Mouse (Mus musculus): ENCODE results near the gene Tmem52b. TPM values are rescaled to one million over a fixed set of nuclear protein-coding genes. Genes with fewer than 3 reads are reported as not detected.

The Tmem52b gene
- total RNA-seq, 1 experiment from 2014 or later, result not detected

DNA sequence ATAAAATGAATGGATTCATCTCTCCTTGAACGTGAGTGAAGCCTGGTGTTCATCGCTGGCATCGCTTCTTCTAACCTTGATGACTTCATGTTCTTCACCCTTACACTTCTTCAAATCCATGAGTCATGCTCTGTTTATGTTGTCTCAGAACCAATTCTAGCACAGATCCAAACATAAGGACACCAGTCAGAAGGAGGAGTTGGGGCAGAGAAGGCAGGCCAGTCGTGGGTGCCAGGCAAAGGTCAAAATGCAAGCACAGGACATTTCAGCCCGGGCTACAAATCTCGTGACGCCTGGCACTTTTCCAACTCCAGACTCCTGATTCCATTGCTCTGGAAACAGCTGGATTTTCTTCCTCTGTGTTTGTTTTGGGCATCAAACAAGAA, 20.2 kb downstream of the Tmem52b start:
- peak; percentile 90 for DNase-seq

DNA sequence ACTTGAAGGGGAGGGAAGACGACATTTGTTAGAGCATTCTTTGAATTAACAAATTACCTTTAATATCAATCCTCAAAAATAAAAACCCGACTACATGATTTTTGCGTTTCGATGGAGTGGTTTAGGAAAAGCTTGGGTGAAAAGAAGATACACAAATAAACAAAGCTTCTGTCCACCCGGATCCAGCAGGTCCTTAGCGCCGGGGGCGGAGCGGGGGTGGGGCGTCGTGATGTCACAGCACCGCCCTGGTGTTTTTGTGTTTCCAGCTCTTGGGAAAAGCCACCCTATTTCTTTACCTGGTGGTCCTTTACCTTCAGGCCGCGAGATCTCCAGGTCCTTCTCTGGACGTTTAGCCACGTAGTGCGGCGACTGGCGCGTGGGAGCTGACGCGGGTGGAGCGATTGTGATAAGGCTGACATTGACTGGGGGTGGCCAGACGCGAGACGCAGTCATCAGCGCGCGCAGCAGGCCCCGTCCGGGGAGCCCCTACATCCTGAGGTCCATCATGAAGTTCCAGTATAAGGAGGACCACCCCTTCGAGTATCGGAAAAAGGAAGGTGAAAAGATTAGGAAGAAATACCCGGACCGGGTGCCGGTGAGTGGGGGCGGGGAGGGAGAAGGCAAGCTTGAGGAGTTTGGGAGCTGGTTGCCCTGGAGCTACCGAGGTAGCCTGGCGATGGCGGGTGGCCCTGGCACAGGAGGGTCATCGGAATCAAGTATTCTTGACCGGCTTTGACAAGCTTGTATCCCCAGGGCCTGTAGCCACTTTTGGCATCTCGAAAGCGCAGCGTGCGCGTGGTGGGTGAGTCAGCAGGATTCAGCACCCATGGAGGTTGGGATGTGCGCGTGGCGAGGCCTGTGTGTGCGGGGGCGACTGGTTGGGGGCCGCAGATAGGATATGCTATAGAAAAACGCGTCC, 20.8 kb downstream of the Tmem52b start, which contains the start of gene Gabarapl1:
Gene Gabarapl1, plus strand, starts transcription at position 219 of the 919 bp plus-strand sequence.
- DNase-seq, result peak; percentile 92

DNA sequence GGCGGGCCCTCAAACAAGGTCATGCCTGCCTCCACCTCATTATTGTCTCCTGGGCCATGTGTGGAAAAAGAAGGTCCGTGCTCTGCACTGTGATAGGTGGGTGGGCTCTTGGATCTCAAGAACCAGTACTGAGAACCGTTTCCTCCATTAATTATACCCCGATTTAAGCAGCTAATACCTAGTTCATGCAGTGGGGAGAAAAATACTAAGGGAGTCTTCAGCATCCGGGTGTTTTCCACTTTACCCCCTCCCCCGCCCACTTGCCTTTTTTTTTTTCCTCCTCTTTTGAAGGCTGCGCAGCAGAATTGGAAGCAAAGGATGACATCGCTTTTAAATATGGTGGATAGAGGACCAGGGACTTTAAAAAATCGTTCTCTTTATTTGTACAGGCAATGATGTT, 21.7 kb downstream of the Tmem52b start:
- peak; percentile 40 for DNase-seq

DNA sequence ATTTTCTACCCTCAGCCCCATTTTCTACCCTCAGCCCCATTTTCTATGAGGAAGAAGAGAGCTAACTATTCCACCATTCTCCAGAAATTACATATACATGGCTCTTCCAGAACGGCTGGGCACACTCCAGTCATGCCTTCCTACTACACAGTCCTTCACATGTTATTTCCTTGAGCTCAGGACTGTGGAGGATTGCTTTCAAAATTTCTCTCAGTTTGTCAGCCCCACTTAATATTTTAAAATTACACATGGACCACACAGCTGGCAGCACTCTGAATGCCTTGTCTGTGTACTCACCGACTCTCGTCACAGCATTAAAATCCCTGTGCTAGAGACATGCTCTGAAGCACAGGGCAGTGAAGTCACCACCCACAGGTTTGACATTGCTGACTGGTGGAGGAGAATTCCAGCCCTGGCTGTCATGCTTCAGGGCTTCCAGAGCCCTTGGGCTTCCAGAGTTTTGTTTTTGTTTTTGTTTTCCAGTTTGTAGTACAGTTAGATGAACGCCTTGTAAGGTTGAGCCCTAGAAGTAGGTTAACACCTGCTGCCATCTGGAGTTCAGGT, 22.4 kb downstream of the Tmem52b start:
- DNase-seq, result no peak

DNA sequence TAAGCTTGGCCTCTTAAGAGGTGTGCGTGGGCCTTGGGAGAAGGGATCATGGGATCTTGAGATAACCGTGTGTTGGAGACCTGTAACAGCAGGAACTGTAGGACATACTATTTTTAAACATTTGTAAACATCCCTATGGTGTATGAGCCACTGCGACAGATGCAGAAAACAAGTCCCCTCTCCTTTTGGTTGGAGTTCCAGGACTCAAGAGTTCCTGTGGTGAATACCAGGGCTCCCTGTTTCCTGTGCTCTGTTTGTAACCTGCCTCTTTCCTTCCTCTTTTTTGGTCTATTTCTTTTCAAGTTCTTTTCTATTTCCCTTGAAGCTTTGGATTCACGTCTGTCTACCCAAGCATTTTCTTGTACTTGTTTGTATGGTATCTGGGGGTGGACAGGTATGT, 23.4 kb downstream of the Tmem52b start:
- no peak for DNase-seq

DNA sequence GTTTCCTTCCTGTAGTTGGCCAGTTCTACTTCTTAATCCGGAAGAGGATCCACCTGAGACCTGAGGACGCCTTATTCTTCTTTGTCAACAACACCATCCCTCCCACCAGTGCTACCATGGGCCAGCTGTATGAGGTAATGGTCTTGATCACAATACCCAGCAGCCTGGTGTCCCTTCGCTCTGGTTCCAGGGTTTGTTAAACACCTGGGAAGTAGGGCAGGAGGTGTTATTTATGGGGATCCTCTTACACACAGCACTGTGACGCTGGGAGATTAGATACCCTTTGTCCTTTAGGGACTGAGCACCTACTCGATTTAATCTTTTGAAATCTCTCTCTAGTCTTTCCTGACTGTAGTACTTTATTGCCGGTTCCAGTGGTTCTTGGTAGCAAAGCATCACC, 26.2 kb downstream of the Tmem52b start:
- DNase-seq, result no peak

DNA sequence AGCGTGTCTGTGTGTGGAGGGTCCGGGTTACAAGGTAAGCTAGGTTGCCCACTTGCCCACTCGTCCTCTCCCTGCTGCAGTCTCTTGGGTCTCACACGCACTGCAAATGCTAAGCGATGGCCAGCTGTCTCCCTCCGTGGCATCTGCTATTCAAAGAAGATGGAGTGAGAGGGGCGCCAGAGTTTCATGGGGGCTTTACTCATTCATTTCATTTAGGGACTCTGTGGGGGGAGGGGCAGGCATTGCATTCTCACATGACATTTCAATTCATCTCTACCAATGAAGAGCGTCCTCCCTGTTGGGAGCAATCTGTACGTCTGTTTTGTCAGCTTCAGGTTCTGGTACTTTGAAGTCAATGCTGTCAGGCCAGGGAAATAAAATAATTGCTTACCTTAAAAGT, 29.6 kb downstream of the Tmem52b start:
- DNase-seq, result no peak

DNA sequence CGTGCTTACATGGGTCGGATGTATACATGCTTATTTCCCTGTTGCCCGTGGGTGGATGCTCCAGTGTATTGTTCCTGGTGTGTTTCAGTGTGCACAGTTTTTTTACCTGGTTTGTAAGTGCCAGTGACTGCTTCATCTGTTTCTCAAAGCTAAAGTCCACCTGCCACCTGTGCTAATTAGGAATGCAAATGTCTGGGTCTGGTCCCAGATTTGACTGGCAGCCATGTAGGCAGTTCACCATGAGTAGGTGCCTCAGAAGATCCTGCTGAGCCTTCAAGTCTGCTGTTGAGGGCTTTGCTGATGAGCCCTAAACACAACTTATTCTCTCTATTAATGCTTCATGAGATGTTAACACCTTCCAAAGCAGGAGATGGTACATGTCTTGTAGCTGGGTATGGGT, 30.2 kb downstream of the Tmem52b start:
- DNase-seq, result no peak

DNA sequence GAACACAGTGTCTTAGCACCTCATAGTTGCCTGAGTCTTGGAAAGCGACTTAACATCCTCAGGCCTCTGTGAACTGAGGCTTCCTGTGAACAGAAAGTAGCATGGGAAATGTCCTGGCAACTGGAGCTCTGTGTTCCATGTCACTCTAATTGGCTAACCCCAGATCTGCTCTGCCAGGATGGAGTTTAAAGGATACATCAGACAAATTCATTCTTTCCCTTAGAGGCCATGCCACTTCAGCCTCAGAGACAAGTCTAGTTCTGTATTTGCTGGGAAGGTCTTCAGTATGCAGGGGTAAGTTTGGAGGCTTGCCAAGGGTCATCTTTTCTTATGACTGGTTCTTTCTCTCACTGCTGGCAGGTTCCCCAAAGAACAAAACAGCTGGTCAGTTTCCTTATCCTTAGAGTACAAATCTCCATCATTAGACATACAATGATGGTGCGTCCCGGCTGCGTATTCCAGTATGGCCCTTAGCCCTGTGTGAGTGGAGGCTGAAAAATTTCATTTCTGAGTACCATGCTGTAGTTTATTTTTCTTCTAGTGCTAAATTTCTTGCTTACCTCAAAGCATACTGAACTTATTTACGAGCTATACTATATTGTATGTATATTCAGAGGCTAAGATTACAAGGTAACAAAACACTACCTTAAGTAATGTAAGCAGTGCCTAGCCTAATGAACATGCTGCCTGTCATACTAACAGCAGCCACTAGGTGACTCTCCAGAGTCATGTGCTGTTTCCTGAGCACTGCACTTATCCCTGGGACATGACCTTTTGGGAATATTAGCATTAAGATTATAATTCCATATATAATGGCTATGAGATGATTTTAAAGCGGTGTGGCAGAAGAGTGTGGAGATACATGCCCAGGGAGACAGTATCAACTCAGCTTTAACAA, 31.6 kb downstream of the Tmem52b start:
- DNase-seq, result peak; percentile 74

DNA sequence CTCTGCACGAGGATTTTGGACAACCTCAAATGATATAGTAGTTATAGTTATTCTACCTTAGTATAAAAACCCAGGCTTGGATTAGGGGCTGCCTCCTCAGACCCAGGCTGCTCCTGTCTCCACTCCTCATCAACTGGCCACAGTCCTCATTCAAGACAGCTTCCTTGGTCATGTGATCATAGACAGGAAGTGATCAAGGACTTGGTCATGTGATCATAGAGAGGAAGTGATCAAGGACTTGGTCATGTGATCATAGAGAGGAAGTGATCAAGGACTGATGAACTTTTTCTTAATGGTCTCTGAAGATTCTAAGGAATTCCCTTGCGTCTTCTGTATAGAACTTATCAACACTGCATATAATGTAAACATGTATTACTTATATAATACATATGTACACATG, 34.9 kb downstream of the Tmem52b start:
- DNase-seq, result no peak

DNA sequence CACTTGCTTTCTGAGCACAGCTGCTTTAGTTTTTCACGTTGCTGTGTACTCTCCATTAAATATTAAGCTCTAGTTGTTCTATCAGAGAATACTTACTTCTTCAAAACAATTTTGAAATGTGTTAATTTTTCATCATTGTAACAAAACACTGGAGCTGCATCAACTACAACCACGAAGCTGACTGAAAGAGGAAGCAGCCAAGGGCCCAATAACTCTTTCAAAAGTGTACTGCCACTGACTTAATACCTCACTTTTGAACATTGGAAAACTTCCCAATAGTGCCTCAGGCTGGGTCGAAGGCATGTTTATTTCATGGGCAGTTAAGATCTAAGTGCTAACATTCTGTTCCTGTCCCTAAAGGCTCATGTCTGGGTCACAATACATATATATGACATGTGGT, 35.7 kb downstream of the Tmem52b start:
- no peak for DNase-seq

DNA sequence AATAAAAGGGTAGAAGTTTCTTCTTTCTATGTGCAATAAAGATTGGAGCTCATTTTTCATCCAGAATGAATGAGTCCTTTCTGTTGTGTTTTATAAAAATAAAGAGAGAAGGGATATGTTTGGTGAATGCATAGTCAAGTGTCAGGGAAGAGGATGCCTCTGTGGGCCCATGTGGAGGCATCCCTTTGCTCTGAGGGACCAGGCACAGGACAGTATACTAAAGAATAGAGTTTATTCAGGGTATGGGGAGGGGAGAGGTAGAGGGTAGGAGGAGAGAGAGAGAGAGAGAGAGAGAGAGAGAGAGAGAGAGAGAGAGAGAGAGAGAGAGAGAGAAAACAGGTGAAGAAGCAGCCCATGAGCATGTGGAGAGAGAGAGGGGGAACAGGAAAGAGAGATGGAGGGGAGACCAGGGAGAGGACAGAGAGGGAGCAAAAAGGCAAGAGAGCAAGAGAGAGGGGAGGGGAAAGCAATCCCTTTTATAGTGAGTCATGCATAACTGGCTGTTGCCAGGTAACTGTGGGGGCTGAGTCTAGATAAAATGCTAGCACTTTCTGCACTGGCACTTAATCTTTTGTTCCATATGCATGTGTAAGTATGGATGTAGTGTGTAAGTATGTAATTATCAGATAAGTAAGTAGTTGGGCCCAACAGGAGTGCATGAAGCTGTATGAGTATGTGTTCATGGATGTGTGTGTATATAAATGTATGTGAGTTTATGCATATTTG, 45.1 kb downstream of the Tmem52b start:
- no peak for DNase-seq

DNA sequence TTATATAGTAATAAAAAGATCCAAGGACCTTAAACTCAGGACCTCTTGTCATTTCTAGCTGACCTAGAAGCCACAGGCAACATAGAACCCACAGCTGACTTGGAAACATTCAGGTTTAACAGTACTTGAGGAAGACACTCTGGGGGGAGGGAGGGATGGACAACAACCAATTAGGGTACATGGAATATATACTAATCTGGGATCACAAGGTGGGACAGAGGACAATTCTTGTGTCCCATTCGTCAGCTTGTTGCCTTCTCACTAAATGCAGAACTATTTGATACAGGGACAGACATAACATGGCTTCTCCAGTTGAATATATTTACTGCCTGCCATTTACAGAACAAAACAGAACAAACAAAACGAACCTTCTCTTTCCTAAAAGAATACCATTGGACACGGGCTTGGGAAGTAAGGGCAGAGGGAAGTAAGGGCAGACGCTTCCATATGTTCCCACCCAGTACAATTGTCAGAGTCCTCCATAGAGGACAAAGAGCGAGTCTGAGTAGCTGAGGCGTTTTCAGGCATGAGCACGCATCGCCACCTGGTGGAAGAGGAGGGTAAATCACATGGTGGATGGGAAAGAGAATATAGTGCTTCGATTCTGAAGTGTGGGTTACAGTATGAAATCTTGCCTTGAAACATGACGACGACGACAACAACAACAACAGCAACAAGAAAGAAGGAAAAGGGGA, 46.7 kb downstream of the Tmem52b start:
- DNase-seq, result peak; percentile 83

DNA sequence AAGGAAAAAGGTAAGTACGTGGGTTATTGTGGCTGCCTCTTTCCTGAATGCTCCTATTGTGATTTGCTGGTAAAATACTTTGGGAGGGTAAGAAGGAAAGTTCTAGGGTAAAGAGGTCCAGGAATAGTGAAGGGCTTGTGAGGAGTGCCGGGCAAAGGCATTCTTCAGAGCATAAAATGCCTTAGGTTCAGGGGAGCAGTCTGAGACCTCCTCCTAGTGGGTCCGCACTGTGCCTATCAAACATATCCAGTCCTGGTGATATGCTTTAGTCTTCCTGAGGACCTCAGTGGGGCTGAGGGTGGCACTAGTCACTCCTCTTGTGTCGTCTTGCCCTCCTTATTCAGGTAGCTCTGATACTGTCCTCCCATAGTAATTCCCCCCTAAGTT, 47.3 kb downstream of the Tmem52b start:
- no peak for DNase-seq

DNA sequence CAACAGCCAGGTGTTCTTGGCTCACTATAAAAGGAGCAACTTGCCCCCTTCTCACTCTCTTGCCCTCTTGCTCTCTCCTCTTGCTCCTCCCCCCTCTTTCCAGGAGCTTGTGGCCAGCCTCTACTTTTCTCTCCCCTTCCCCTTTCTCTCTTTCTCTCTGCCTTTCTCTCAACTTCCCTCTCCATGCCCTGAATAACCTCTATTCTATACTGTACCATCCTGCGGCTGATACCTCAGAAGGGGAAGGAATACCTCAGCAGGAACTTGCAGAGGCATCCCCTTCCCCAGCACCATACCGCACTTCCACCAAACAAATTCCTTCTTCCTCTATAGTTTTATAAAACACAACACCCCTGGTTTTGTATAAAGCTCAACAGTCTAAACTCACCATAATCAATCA, 52.9 kb downstream of the Tmem52b start:
- no peak for DNase-seq

Other genes starting within 250 kb of the Tmem52b start
- gene Cd69, start 237.1 kb upstream of the Tmem52b start, total RNA-seq (2021), result 0.56 and 4.0 TPM in 2 replicates
- gene 4922502D21Rik, start 180.8 kb upstream of the Tmem52b start, total RNA-seq (2021), result not detected in 2 replicates
- gene Clec12a, start 169.9 kb upstream of the Tmem52b start, total RNA-seq (2021), result 0.67 and 0.79 TPM in 2 replicates
- 0.26 TPM in 1 of 2 replicates, not detected in the other for gene Clec12b, start 126.7 kb upstream of the Tmem52b start, total RNA-seq (2021)
- 2.4 and 3.1 TPM in 2 replicates for gene Clec1b, start 115.3 kb upstream of the Tmem52b start, total RNA-seq (2021)
- gene Clec9a, start 103.7 kb upstream of the Tmem52b start, total RNA-seq (2021), result 0.82 and 1.4 TPM in 2 replicates
- gene Clec1a, start 60.6 kb upstream of the Tmem52b start, total RNA-seq (2021), result 7.9 and 14.0 TPM in 2 replicates
- gene Olr1, start 5.4 kb upstream of the Tmem52b start, total RNA-seq (2021), result 1.1 TPM in 1 of 2 replicates, not detected in the other
- gene Gabarapl1, start 20.6 kb downstream of the Tmem52b start, total RNA-seq (2021), result 216 and 263 TPM in 2 replicates
- not detected in 2 replicates for gene Klre1, start 65.3 kb downstream of the Tmem52b start, total RNA-seq (2021)
- 3.0 TPM in 1 of 2 replicates, not detected in the other for gene Klrd1, start 79.2 kb downstream of the Tmem52b start, total RNA-seq (2021)
- gene Klrk1, start 111.3 kb downstream of the Tmem52b start, total RNA-seq (2021), result 1.5 TPM in 1 of 2 replicates, not detected in the other
- not detected in 2 replicates for gene Klrc3, start 130.8 kb downstream of the Tmem52b start, total RNA-seq (2021)
- gene Klrc2, start 148.1 kb downstream of the Tmem52b start, total RNA-seq (2021), result not detected in 2 replicates
- gene Klrc1, start 166.4 kb downstream of the Tmem52b start, total RNA-seq (2021), result not detected in 2 replicates
- gene Klri1, start 204.6 kb downstream of the Tmem52b start, total RNA-seq (2021), result not detected in 2 replicates
- not detected in 2 replicates for gene Klri2, start 227.9 kb downstream of the Tmem52b start, total RNA-seq (2021)

All from adrenal gland, postnatal 14 days (tissue).